Mouse (Mus musculus): ENCODE data around the gene Zfp747.

The Zfp747 gene

GRCm38 (mm10) chr7:127371213-127371612, 4.6 kb downstream of the Zfp747 start:
- no peak for DNase-seq

- no peak for DNase-seq
Measured at GRCm38 (mm10) chr7:127366249-127366648, 9.6 kb downstream of the Zfp747 start.

DNA sequence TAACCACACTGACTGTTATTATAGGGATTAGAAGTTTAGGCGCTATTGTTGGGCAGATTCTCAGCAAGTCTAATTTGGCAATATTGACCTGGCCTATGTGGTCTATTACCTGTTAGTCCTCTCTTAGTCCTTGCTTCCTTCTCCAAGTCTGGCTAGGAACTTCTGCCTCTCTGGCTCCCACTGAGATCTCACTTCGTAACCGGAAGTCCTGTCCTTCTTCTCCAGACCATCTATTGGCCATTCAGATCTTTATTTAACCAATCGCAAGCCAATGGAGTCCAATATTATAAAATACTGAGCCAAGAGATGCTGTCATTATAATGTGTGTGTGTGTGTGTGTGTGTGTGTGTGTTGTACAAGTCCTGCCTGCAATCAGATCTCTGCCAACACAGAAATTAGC, 11.7 kb downstream of the Zfp747 start:
- peak; percentile 29 for DNase-seq

- DNase-seq = peak; percentile 38
Measured at GRCm38 (mm10) chr7:127363475-127363921, 12.4 kb downstream of the Zfp747 start.

- DNase-seq = peak; percentile 69
Measured at GRCm38 (mm10) chr7:127362418-127362817, 13.4 kb downstream of the Zfp747 start.

GRCm38 (mm10) chr7:127361449-127361848, 14.4 kb downstream of the Zfp747 start:
- no peak for DNase-seq

GRCm38 (mm10) chr7:127360265-127360664, 15.6 kb downstream of the Zfp747 start:
- DNase-seq = no peak

- DNase-seq = no peak
Measured at GRCm38 (mm10) chr7:127358472-127358871, 17.4 kb downstream of the Zfp747 start.

DNA sequence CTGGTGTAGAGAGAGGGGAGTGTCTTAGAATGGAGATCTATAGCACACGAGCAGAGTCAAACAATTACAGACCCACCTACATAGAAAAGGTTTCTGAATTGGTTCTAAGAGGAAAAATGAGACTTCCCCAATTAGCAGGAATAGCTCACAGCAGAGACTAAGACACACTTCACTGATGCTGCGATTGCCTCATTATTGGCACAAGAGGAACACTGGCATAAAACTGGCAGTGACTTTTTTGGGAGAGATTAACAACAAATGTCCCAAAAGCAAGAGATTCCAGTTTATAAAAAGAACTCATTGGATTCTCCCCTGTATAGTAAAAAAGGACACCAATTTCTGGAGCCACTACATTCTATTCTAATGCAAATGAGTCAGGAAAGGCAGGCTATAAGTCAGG, 18.0 kb downstream of the Zfp747 start:
- DNase-seq = no peak

DNA sequence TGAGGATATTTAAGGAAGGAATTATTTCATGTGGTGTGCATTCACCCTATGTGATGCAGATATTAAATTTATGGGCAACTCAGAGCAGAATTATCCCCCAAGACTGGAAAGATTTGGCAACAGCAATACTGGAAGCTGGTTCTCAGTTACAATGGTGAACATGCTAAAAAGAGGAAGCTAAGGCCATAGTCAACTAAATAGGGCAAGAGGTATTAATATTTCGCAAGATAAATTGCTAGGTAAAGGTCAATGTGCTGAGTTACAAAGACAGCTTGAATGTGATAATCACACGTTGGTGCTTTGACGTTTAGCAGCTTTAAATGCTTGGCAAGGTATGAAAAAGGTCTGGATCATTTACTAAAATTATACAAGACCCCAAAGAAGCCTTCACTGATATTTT, 20.1 kb downstream of the Zfp747 start:
- no peak for DNase-seq

GRCm38 (mm10) chr7:127351230-127352004, 24.4 kb downstream of the Zfp747 start:
- DNase-seq = no peak

GRCm38 (mm10) chr7:127346676-127347075, 29.2 kb downstream of the Zfp747 start:
- DNase-seq = peak; percentile 94

- DNase-seq = peak; percentile 94
Measured at GRCm38 (mm10) chr7:127345512-127346325, 30.1 kb downstream of the Zfp747 start, which contains the start of gene Zfp768. Gene Zfp768, minus strand, starts transcription at chr7:127345589.

DNA sequence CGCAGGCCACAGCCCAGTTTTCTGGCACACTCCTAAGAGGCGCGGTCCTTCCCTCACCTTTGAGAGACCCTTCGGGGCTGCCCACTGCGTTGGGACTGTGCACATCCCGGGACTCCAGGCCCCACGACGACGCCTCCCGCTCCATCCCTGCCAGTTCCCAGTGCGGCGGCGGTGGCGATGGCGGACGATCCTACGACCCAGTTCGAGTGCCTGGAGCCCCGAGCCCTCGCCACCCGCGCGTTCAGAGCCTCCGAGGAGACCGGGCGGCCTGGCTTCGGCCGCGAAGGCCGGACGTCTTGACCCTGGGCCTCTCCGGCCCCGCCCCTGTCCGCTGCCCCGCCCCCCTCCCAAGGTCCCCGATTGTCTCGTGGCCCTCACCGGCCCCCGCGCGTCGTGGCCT, 30.8 kb downstream of the Zfp747 start:
- peak; percentile 42 for DNase-seq

DNA sequence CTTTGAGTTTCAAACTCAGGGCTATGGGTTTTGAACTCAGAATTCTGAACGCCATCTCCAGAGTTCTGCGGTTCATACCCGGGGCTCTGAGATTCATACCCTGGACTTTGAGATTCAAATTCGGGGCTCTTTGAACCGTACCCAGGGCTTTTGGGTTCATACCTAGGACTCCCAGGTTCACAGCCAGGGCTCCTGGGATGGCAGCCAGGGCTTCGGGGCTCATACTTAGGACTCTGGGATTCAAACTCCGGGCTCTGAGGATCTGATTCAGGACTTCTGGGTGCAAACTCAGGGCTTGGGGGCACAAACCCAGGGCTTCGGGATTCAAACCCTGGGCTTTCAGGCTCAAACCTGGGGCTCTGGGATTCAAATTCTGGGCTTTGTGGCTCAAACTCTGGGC, 31.5 kb downstream of the Zfp747 start:
- DNase-seq = no peak

DNA sequence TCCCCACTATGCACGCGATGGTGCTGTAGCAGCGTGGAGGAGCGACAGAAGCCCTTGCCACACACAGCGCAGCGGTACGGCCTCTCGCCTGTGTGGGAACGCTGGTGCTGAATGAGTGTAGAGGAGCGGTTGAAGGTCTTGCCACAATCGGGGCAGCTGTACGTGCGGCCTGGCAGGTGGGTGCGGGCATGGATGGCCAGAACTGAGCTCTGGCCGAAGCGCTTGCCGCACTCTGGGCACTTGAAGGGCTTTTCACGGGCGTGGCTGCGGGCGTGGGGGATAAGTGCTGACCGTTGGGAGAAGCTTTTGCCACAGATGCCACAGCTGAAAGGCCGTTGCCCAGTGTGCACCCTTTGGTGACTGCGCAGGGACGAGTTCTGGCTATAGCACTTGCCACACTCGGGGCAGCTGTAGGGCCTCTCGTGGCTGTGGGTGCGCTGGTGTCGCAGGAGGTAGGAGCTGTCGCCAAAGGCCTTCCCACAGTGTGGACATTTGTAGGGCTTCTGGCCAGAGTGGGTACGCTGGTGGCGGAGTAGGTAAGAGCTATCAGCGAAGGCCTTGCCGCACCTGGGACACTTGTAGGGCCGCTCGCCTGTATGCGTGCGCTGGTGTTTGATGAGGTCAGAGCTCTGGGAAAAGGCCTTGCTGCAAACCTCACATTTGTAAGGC, 32.4 kb downstream of the Zfp747 start:
- no peak for DNase-seq

DNA sequence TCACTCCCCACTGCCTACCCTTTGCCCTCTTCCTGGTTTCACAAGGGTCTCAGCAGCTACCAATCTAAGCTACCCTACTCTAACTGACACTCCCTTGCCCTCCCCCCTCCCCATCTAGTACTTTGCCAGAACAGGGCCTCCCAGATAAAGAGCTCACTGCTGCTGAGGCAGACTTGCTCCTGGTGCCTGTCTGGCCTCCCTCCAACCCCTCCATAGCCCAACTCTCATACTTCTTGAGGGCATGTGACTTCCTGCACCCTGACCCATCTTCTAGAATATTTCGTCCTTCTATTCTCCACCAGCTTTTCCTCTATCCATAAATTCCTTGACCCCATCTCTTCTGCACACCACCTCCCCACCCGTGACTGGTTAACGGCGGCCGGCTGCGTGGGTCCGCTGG, 33.0 kb downstream of the Zfp747 start:
- DNase-seq = no peak

GRCm38 (mm10) chr7:127342332-127342731, 33.5 kb downstream of the Zfp747 start:
- DNase-seq = peak; percentile 27

- DNase-seq = peak; percentile 54
Measured at GRCm38 (mm10) chr7:127341861-127342260, 34.0 kb downstream of the Zfp747 start.

- no peak for DNase-seq
Measured at GRCm38 (mm10) chr7:127341356-127341755, 34.5 kb downstream of the Zfp747 start.

DNA sequence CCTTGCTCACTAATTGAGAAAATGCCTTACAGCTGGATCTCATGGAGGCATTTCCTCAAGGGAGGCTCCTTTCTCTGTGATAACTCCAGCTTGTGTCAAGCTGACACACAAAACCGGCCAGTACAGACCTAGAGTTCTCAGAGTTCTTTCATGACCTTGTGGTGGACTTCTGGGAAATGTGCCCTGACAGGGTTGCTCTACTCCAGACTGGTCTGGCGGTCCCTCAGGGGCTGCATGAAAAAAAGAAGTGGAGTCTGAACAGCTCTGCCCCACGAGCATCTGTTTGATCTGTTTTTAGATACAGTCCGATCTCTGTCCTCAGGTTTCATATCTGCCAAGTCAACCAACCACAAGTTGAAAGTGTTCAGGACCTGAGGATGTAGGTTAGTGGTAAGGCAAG, 38.2 kb downstream of the Zfp747 start:
- no peak for DNase-seq

GRCm38 (mm10) chr7:127335604-127336003, 40.2 kb downstream of the Zfp747 start:
- no peak for DNase-seq

DNA sequence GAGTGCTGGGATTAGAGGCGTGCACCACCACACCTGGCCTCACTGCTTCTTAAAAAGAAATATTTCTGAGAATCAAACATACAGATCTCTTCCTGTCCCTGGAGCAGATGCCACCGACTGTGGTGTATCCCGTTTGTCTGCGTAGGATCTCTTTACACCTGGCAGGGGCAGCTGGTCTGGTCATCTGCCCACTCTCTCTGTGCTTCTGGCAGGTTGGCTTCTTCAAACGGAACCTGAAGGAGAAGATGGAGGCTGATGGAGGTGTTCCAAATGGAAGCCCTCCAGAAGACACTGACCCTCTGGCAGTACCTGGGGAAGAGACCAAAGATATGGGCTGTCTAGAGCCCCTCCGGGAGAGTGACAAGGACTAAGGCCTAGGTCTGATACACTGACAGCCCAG, 42.6 kb downstream of the Zfp747 start:
- no peak for DNase-seq

All from lung, postnatal 36 days (tissue).